Mouse (Mus musculus): ENCODE results near the gene 2610301B20Rik. TPM values are rescaled to one million over a fixed set of nuclear protein-coding genes. Genes with fewer than 3 reads are reported as not detected.
"Not testable (repeated sequence)": the region's sequence is repeated elsewhere in the genome, so short reads cannot be mapped to it uniquely, and the experiment has no call there.

The 2610301B20Rik gene
- polyA plus RNA-seq (2012; ENCODE audit: insufficient read depth, low replicate concordance) = 7.3 and 13.1 TPM in 2 replicates

DNA sequence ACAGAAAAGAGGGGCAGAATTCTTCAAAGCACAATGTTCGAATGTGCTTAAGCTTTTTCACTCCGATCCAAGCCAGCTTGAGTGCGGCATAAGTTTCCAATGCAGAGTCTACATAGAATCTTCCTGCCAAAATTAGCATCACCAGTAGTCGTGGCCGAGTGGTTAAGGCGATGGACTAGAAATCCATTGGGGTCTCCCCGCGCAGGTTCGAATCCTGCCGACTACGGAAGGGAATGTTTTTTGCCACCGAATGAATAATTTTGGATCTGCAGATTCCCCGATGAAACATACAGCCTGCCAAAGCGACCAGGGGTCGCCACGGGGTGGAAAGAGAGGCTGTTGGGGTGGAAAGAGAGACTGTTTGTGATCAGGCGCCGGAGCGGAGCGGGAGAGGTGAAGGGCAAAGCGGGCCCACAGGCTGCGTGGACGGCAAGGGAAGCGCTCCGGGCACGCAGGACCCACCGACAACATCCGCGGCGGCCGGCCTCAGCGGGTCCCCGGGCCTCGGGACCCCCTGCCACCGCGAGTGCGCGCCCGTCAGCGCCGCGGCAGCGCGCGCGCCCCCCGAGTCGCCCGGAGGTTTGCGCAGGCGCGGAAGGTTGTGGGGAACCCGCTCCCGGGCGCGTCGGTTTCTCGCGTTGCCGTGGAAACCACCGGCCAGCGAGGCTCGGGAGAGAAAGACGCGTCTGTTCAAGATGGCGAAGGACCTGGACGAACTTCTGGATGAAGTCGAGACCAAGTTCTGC lies at the start of gene 2610301B20Rik:
TSS of gene 2610301B20Rik (plus strand) at position 579 of the 746 bp plus-strand sequence.
- TF ChIP-seq GATA1 (IDR thresholded peaks at IDR 0.05; ENCODE audit: borderline replicate concordance, low read length) (no peak), FLI1 (IDR thresholded peaks at IDR 0.05; ENCODE audit: low read length) (no peak)
- peak within 1 kb of the TSS; percentile 99 for H3K4me3 ChIP-seq (replicated peaks)
- H3K9me3 ChIP-seq = no peaks in the 10 kb centered on the region

DNA sequence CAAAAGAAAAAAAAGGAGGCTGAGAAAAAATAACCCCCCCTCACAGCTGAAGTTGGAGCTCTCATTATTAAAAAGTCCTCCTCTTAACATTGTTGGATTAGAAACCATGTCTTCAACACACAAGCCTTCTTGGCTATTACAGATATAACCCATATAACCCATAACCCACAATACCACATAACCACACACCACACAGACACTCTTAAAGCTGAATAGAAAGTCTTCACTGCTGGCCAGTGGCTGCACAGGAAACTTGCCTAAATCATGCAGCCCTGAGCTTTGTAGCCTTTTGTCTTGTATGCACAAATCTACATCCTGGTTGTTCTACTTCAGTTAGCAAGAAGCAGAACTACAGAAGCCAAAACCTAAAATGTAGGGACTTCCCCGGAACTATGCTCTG lies 41.0 kb upstream of the 2610301B20Rik start:
- Histone ChIP-seq H3K4me3 (replicated peaks) (no peak overlapping the region), H3K36me3 (replicated peaks; ENCODE audit: low read length) (no peaks in the 10 kb centered on the region), H3K4me1 (peaks cover 4% of the 10 kb centered on the region; the same call in 1 of the 2 replicates), H3K27me3 (replicated peaks) (no peaks in the 10 kb centered on the region), H3K9me3 (no peaks in the 10 kb centered on the region)
- no peak for TF ChIP-seq FLI1 (IDR thresholded peaks at IDR 0.05; ENCODE audit: low read length)
- TF ChIP-seq GATA1 (IDR thresholded peaks at IDR 0.05; ENCODE audit: borderline replicate concordance, low read length) = no peak

More for the DNA sequence above, at the start of gene 2610301B20Rik:
- H3K27me3 ChIP-seq (replicated peaks) = no peaks in the 10 kb centered on the region
- peaks cover 24% of the 10 kb centered on the region for H3K4me1 ChIP-seq
- peaks cover 9% of the 10 kb centered on the region for H3K36me3 ChIP-seq (replicated peaks; ENCODE audit: low read length)

DNA sequence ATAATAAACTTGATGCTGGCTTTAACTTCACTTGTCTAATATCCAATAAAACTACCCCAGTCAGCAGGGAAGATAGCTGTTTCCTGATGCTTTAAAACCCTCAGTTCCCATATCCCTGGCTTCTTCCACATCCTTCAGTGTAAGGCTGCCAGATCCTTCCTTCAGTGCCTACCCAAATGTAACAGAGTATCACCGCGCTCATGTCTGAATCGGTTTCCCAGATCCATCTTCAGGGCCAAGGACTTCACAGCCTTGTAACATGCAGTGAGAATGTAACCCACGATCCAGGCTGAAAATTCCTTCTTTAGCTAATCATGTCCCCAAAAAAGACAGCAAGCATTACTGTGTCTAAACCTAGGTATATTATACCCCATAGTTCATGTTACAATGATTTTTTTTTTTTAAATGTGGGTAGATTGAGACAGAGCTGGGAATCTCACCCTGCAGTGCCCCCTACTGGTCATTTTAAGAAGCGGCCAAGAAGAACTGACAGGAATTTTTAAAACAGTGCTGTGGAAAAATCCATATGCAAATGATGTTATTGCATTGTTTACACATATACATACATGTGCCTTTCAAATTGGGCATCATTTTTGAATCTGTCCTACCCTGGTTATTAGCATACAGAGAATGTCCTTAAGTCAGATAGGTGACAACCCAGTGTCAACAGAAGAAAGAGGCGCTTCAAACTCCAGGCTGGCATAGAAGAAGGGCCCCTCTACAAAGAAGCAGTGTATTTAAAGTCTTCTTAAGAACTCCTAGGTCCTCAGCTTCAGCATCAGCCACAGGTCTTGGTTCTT lies 38.8 kb upstream of the 2610301B20Rik start:
- Histone ChIP-seq H3K9me3 (no peaks in the 10 kb centered on the region), H3K4me1 (peaks cover 4% of the 10 kb centered on the region; the same call in 1 of the 2 replicates), H3K4me3 (replicated peaks) (no peak overlapping the region), H3K36me3 (replicated peaks; ENCODE audit: low read length) (no peaks in the 10 kb centered on the region), H3K27me3 (replicated peaks) (no peaks in the 10 kb centered on the region)
- no peak for TF ChIP-seq FLI1 (IDR thresholded peaks at IDR 0.05; ENCODE audit: low read length)
- TF ChIP-seq GATA1 (IDR thresholded peaks at IDR 0.05; ENCODE audit: borderline replicate concordance, low read length) = no peak

DNA sequence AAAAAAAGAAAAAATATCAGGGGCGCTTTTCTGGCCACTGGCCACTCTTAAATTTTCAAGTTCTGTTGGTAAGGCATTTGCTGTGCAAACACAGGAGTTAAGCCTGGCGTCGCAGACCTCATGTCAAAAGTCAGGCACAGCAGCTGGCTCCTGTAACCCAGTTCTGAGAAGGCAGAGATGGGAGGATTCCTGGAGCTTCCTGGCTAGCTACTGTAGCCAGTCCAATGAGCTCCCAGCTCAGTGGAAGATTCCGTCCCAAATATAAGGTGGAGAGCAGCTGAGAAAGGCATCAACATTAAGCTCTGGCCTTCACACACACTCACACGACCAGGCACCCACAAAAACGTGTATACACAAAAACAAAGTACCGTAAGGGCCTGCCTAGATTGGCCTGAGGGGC lies 28.4 kb upstream of the 2610301B20Rik start:
- no peak overlapping the region for H3K4me3 ChIP-seq (replicated peaks)
- H3K27me3 ChIP-seq (replicated peaks) = peaks cover 2% of the 10 kb centered on the region
- peaks cover under 1% of the 10 kb centered on the region for H3K4me1 ChIP-seq
- no peaks in the 10 kb centered on the region for H3K36me3 ChIP-seq (replicated peaks; ENCODE audit: low read length)
- TF ChIP-seq FLI1 (IDR thresholded peaks at IDR 0.05; ENCODE audit: low read length) = no peak
- H3K9me3 ChIP-seq = no peaks in the 10 kb centered on the region

DNA sequence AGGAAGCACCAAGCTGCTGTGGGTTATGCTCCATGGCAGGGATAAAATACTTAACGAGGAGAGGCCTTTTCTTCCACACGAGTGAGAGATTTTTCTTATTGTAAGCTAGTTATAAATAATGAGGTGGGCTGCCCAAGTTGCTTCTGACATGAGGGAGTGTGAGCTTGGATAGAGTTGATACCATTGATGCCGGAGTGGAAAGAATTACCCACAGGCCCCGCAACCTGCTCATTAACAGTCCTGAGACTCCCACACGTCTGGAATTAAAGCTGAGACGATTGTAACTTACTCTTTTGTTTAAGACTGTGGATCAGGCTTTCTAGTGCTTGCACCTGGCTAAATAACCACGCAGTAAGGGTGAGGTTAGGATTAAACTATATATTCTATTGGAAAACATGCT lies 24.5 kb upstream of the 2610301B20Rik start:
- Histone ChIP-seq H3K36me3 (replicated peaks; ENCODE audit: low read length) (no peaks in the 10 kb centered on the region), H3K9me3 (peaks cover 19% of the 10 kb centered on the region), H3K27me3 (replicated peaks) (peaks cover 2% of the 10 kb centered on the region), H3K4me1 (peaks cover 7% of the 10 kb centered on the region), H3K4me3 (replicated peaks) (no peak overlapping the region)
- TF ChIP-seq FLI1 (IDR thresholded peaks at IDR 0.05; ENCODE audit: low read length) = no peak
- TF ChIP-seq GATA1 (IDR thresholded peaks at IDR 0.05; ENCODE audit: borderline replicate concordance, low read length) = no peak

DNA sequence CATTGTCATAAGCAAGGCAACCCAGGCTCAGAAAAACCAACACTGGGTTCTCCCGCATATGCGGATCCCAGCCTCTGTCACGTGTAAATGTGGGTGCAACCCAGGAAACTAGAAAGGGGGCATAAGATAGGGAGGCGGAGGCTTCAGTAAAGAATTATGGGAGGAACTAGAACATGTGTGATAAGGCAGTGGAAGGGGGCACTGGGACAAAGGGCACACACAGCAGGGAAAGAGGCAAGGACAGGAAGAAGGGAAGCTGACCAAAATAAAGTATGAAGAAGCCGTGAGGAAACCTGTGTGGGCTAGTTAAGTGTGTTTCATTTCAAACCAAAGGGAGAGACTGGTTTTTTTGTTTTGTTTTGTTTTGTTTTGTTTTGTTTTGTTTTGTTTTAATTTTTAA lies 23.3 kb upstream of the 2610301B20Rik start:
- Histone ChIP-seq H3K9me3 (peaks cover 19% of the 10 kb centered on the region), H3K4me3 (replicated peaks) (peak overlapping the region; percentile 38), H3K4me1 (peaks cover 10% of the 10 kb centered on the region), H3K36me3 (replicated peaks; ENCODE audit: low read length) (no peaks in the 10 kb centered on the region), H3K27me3 (replicated peaks) (peaks cover 2% of the 10 kb centered on the region)
- TF ChIP-seq FLI1 (IDR thresholded peaks at IDR 0.05; ENCODE audit: low read length) = no peak
- no peak for TF ChIP-seq GATA1 (IDR thresholded peaks at IDR 0.05; ENCODE audit: borderline replicate concordance, low read length)

DNA sequence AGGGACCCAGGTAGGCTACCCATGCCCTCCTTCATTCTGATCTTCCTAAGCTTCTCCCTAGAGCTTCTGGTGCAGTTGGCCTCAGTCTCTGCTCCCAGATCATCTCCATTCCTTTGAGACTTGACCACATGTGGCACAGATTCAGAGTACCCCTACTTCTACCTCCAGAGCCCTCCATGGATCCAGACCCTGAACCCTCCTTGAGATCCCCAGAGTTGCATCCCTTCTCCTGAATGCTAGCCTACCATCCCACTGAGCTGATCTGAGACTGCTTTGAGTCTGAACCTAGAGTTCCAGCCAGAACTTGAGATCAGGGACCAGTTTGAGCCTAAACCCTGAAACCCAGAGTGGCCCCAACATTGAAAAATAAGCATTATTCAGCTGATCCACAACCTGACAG lies 15.1 kb upstream of the 2610301B20Rik start:
- no peak overlapping the region for H3K4me3 ChIP-seq (replicated peaks)
- H3K9me3 ChIP-seq = peaks cover 12% of the 10 kb centered on the region; the same call in 1 of the 2 replicates
- no peak for TF ChIP-seq GATA1 (IDR thresholded peaks at IDR 0.05; ENCODE audit: borderline replicate concordance, low read length)
- no peak for TF ChIP-seq FLI1 (IDR thresholded peaks at IDR 0.05; ENCODE audit: low read length)
- H3K27me3 ChIP-seq (replicated peaks) = peaks cover 5% of the 10 kb centered on the region
- H3K36me3 ChIP-seq (replicated peaks; ENCODE audit: low read length) = no peaks in the 10 kb centered on the region
- peaks cover 11% of the 10 kb centered on the region for H3K4me1 ChIP-seq

DNA sequence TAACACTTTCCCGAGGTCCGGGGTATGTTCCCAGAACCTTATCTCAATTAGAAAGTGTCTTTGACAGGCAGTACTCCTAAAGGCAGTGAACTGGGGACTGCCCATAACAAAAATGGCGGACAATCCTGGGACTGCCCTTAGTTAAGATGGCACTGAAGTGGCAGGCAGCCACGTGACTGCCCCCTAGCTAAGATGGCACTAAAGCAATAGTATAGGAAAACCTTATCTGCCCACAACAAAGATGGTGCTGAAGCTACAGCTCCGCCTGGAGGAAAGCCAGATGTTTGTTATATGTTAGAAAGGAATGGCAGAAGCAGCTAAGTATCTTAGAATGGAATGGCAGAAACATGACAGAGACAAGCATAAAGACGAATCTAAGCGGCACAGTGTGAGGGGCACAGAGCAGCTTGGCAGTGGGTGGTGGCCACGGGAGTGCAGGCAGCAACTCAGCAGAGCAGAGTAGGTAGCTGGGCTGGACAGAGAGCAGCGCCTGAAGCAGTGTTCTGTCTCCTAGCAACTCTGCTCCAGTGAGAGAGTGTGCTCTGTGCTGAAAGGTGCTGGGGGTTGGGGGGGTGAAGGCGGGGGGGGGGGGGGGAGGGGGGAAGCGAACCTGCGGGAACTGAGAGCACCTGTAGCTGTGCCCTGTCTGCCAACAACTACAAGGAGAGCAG lies 14.3 kb upstream of the 2610301B20Rik start:
- H3K4me1 ChIP-seq = peaks cover 20% of the 10 kb centered on the region
- TF ChIP-seq GATA1 (IDR thresholded peaks at IDR 0.05; ENCODE audit: borderline replicate concordance, low read length) = no peak
- no peak for TF ChIP-seq FLI1 (IDR thresholded peaks at IDR 0.05; ENCODE audit: low read length)

DNA sequence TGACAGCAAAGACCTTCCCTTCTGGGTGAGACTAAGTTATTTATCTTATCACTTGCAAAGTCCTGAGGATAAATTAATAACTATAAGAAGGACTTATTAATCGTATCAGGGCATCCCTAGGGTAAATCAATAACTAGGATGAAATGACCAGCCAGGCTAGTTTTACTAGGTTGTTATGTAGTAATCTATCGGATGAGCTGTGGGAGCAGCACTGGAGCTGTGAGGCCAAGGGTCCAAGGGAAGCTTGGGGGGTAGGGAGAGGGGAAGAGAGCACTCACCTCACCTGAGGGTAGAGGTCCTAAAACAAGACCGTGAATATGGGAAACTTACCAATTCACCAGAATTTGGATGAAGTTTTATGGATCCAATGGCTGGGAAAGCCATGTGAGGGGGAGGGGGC lies 13.5 kb upstream of the 2610301B20Rik start:
- peaks cover 18% of the 10 kb centered on the region for H3K4me1 ChIP-seq
- H3K9me3 ChIP-seq = 0 out of 2 replicates have a peak, but pooled peaks cover 10% of the 10 kb centered on the region
- peaks cover 5% of the 10 kb centered on the region for H3K27me3 ChIP-seq (replicated peaks)
- no peaks in the 10 kb centered on the region for H3K36me3 ChIP-seq (replicated peaks; ENCODE audit: low read length)
- no peak overlapping the region for H3K4me3 ChIP-seq (replicated peaks)
- TF ChIP-seq GATA1 (IDR thresholded peaks at IDR 0.05; ENCODE audit: borderline replicate concordance, low read length) = no peak
- no peak for TF ChIP-seq FLI1 (IDR thresholded peaks at IDR 0.05; ENCODE audit: low read length)

More for the DNA sequence above, 14.3 kb upstream of the 2610301B20Rik start:
- Histone ChIP-seq H3K4me3 (replicated peaks) (peak overlapping the region; percentile 0), H3K36me3 (replicated peaks; ENCODE audit: low read length) (no peaks in the 10 kb centered on the region), H3K9me3 (0 out of 2 replicates have a peak, but pooled peaks cover 10% of the 10 kb centered on the region), H3K27me3 (replicated peaks) (peaks cover 5% of the 10 kb centered on the region)

DNA sequence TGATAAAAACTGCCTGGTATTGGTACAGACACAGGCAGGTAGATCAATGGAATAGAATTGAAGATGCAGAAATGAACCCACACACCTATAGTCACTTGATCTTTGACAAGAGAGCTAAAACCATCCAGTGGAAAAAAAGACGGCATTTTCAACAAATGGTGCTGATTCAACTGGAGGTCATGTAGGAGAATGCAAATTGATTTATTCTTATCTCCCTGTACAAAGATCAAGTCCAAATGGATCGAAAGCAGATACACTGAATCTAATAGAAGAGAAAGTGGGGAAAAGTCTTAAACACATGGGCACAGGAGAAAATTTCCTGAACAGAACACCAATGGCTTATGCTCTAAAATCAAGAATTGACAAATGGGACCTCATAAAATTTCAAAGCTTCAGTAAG lies 11.4 kb upstream of the 2610301B20Rik start:
- not testable (repeated sequence) for H3K36me3 ChIP-seq (replicated peaks; ENCODE audit: low read length); H3K27me3 ChIP-seq (replicated peaks); H3K4me3 ChIP-seq (replicated peaks)
- H3K4me1 ChIP-seq = peaks cover 14% of the 10 kb centered on the region
- 0 out of 2 replicates have a peak, but pooled peaks cover 10% of the 10 kb centered on the region for H3K9me3 ChIP-seq
